Mouse (Mus musculus) E14TG2a.4 (cell line): Measurements from ENCODE around the gene Hexim2.

Experiments
- CTCF ChIP-seq: conservative IDR thresholded peaks from 2 replicates; pipeline ENCODE4 v1.5.1; 2014; ENCODE audit warnings: low read length
- POU5F1 ChIP-seq: IDR thresholded peaks from 2 replicates; pipeline ENCODE4 v1.6.1; 2014; ENCODE audit warnings: low read length, borderline replicate concordance

- TF ChIP-seq CTCF, result no peak
- no peak for TF ChIP-seq POU5F1
These were observed 19.2 kb upstream of the Hexim2 start for GRCm38 (mm10) chr11:103113005-103113404.
